Mouse (Mus musculus): ENCODE data around the gene Tac2. TPM values are rescaled to one million over a fixed set of nuclear protein-coding genes. Genes with fewer than 3 reads are reported as not detected.

Tac2 gene
- total and polyA plus RNA-seq, 3 experiments = 0.32 TPM; not detected in 2

DNA sequence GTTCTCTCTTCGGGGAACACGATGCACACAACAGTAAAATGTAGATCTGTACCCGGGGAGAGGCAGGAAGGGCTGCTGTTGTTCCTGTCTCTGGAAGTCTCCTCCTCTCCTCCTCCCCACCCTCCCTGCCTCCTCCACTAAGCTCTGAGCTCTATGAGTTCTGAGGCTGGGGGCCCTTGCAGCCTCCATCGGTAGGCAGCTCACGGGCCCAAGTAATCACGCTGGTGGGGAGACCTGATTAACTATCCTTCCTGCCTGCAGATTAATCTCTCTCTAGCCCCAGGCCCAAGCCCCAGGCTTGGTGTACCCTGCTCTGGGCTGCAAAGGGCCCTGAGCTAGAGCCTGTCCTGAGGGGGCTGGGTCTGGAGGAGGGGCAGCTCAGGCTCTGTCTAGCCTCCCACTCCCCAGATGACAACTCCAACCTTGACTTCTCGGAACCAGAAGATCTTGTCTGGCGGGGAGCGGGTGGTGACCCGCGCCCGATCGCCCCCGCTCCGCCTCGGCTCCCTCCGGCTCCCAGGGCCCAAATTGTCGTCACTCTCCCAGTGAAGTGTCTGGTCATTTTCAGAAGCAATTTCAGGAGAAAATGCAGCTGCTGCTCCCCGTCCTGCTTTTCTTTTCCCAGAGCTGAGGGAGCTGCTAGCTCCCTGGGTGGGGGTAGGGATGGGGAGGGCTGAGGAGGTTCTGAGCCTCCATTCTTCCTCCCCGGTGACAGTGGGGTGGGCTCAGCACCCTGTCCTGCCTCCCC is 2.4 kb upstream of the Tac2 start:
- H3K79me2 ChIP-seq (ENCODE audit: control insufficient read depth, insufficient read depth, low read length, poor library complexity) = no peaks in the 10 kb centered on the region
- H3K27ac ChIP-seq (ENCODE audit: control insufficient read depth, low read depth, low read length) = no peak overlapping the region
- no peaks in the 10 kb centered on the region for H3K36me3 ChIP-seq (ENCODE audit: control insufficient read depth in 1 of 2, insufficient read depth in 2 of 2, low read length in 2 of 2)
- peaks cover 0 to 5% of the 10 kb centered on the region in 2 experiments; a peak in 3 of 4 replicates for H3K27me3 ChIP-seq (ENCODE audit: control insufficient read depth in 1 of 2, insufficient read depth in 2 of 2, low read length in 2 of 2)
- H3K4me1 ChIP-seq (ENCODE audit: control insufficient read depth in 1 of 2, insufficient read depth in 2 of 2, low read length in 2 of 2) = no peaks in the 10 kb centered on the region
- H3K4me3 ChIP-seq (ENCODE audit: control insufficient read depth in 1 of 2, insufficient read depth in 1 of 2, low read depth in 2 of 2, low read length in 2 of 2) = no peak overlapping the region
- DNase-seq (ENCODE audit: low read depth, low spot score) = no peak
- no peaks in the 10 kb centered on the region for H3K9me3 ChIP-seq (replicated peaks; ENCODE audit: insufficient read depth, low read length)
- no peak for TF ChIP-seq TBP (IDR thresholded peaks at IDR 0.05; ENCODE audit: low read depth, low read length)
- H3K9ac ChIP-seq (ENCODE audit: control insufficient read depth, low read depth, low read length, poor library complexity, severe bottlenecking) = no peak overlapping the region

GRCm38 (mm10) chr10:127725136-127725535 is 858 bp downstream of the Tac2 start:
- Histone ChIP-seq H3K27ac (ENCODE audit: control insufficient read depth, low read depth, low read length) (no peak overlapping the region), H3K4me3 (ENCODE audit: control insufficient read depth in 1 of 2, insufficient read depth in 1 of 2, low read depth in 2 of 2, low read length in 2 of 2) (no peak overlapping the region), H3K9me3 (replicated peaks; ENCODE audit: insufficient read depth, low read length) (no peaks in the 10 kb centered on the region), H3K4me1 (ENCODE audit: control insufficient read depth in 1 of 2, insufficient read depth in 2 of 2, low read length in 2 of 2) (peaks cover 8 to 23% of the 10 kb centered on the region in 2 experiments), H3K27me3 (ENCODE audit: control insufficient read depth in 1 of 2, insufficient read depth in 2 of 2, low read length in 2 of 2) (peaks cover 0 to 7% of the 10 kb centered on the region in 2 experiments; a peak in 3 of 4 replicates), H3K36me3 (ENCODE audit: control insufficient read depth in 1 of 2, insufficient read depth in 2 of 2, low read length in 2 of 2) (peaks cover 0 to 11% of the 10 kb centered on the region in 2 experiments; a peak in 2 of 4 replicates), H3K9ac (ENCODE audit: control insufficient read depth, low read depth, low read length, poor library complexity, severe bottlenecking) (no peak overlapping the region), H3K79me2 (ENCODE audit: control insufficient read depth, insufficient read depth, low read length, poor library complexity) (no peaks in the 10 kb centered on the region)
- DNase-seq (ENCODE audit: low read depth, low spot score) = no peak
- TF ChIP-seq CHD1 (IDR thresholded peaks at IDR 0.05; ENCODE audit: low read depth, low read length) (no peak), NELFE (IDR thresholded peaks at IDR 0.05; ENCODE audit: low read depth, low read length) (no peak), USF2 (IDR thresholded peaks at IDR 0.05; ENCODE audit: borderline replicate concordance in 1 of 2, insufficient read depth in 1 of 2, low read depth in 1 of 2, low read length in 2 of 2) (no peak), ZKSCAN1 (IDR thresholded peaks at IDR 0.05; ENCODE audit: low read depth, low read length) (no peak)

- Histone ChIP-seq H3K79me2 (ENCODE audit: control insufficient read depth, insufficient read depth, low read length, poor library complexity) (no peaks in the 10 kb centered on the region), H3K27me3 (ENCODE audit: control insufficient read depth in 1 of 2, insufficient read depth in 2 of 2, low read length in 2 of 2) (peaks cover 0 to 5% of the 10 kb centered on the region in 2 experiments; a peak in 3 of 4 replicates), H3K4me1 (ENCODE audit: control insufficient read depth in 1 of 2, insufficient read depth in 2 of 2, low read length in 2 of 2) (peaks cover 17 to 31% of the 10 kb centered on the region in 2 experiments), H3K27ac (ENCODE audit: control insufficient read depth, low read depth, low read length) (no peak overlapping the region), H3K4me3 (ENCODE audit: control insufficient read depth in 1 of 2, insufficient read depth in 1 of 2, low read depth in 2 of 2, low read length in 2 of 2) (no peak overlapping the region), H3K9me3 (replicated peaks; ENCODE audit: insufficient read depth, low read length) (no peaks in the 10 kb centered on the region), H3K36me3 (ENCODE audit: control insufficient read depth in 1 of 2, insufficient read depth in 2 of 2, low read length in 2 of 2) (peaks cover 0 to 11% of the 10 kb centered on the region in 2 experiments; a peak in 2 of 4 replicates), H3K9ac (ENCODE audit: control insufficient read depth, low read depth, low read length, poor library complexity, severe bottlenecking) (no peak overlapping the region)
- DNase-seq (ENCODE audit: low read depth, low spot score) = no peak
- TF ChIP-seq ETS1 (IDR thresholded peaks at IDR 0.05; ENCODE audit: low read depth, low read length) (no peak), JUND (IDR thresholded peaks at IDR 0.05; ENCODE audit: low read depth, low read length) (no peak), POLR2A (IDR thresholded peaks at IDR 0.05; ENCODE audit: control insufficient read depth in 1 of 2, insufficient read depth in 1 of 2, low read depth in 1 of 2, low read length in 2 of 2, poor library complexity in 1 of 2) (no peak), MYB (IDR thresholded peaks at IDR 0.05; ENCODE audit: low read depth, low read length) (no peak)
Measured at GRCm38 (mm10) chr10:127728437-127728836, 4.2 kb downstream of the Tac2 start.
